Mouse (Mus musculus) limb, embryonic 14.5 days (tissue): ENCODE results near the gene Wdr31. TPM values are rescaled to one million over a fixed set of nuclear protein-coding genes. Genes with fewer than 3 reads are reported as not detected.

Experiments used
- ATAC-seq: fragments of 200-750 bp; cut with Nextera tagmentation; 2 replicates; pipeline ENCODE4 v1.8.0; 2017; ENCODE audit warnings: low read depth, moderate number of reproducible peaks, moderate TSS enrichment; ENCODE audit not compliant: low FRiP score
- DNase-seq: peaks from one replicate; pipeline ENCODE4 v3.0.0-alpha.2; 2015; ENCODE audit warnings: low spot score
- H3K27ac ChIP-seq: fragments of 300-500 bp; sonication (generic); replicated peaks from 2 replicates; pipeline ENCODE4 v1.5.1; 2014; ENCODE audit warnings: low read depth, mild to moderate bottlenecking, low read length, moderate library complexity, mixed read lengths
- H3K27me3 ChIP-seq: fragments of 300-500 bp; sonication (generic); 2 replicates; pipeline ENCODE4 v1.6.1; 2014; ENCODE audit warnings: low read length, mixed read lengths; ENCODE audit not compliant: control insufficient read depth, insufficient read depth
- H3K36me3 ChIP-seq: fragments of 300-500 bp; sonication (generic); 2 replicates; pipeline ENCODE4 v1.6.1; 2014; ENCODE audit warnings: mild to moderate bottlenecking, low read length, moderate library complexity, mixed read lengths; ENCODE audit not compliant: control insufficient read depth, insufficient read depth
- H3K4me1 ChIP-seq: fragments of 300-500 bp; sonication (generic); 2 replicates; pipeline ENCODE4 v1.6.1; 2014; ENCODE audit warnings: antibody characterized with exemption, low read length, mixed read lengths; ENCODE audit not compliant: control insufficient read depth, insufficient read depth
- H3K4me2 ChIP-seq: fragments of 300-500 bp; sonication (generic); replicated peaks from 2 replicates; pipeline ENCODE4 v1.6.1; 2014; ENCODE audit warnings: low read depth, mild to moderate bottlenecking, low read length, moderate library complexity; ENCODE audit not compliant: severe bottlenecking
- H3K4me3 ChIP-seq: fragments of 300-500 bp; sonication (generic); replicated peaks from 2 replicates; pipeline ENCODE4 v1.5.1; 2014; ENCODE audit warnings: low read length
- H3K9ac ChIP-seq: fragments of 300-500 bp; sonication (generic); 2 replicates; pipeline ENCODE4 v1.6.1; 2014; ENCODE audit warnings: mild to moderate bottlenecking, low read depth, low read length, moderate library complexity; ENCODE audit not compliant: severe bottlenecking
- H3K9me3 ChIP-seq: fragments of 300-500 bp; sonication (generic); 2 replicates; pipeline ENCODE4 v1.6.1; 2016; ENCODE audit warnings: low read length; ENCODE audit not compliant: control insufficient read depth
- POLR2A ChIP-seq: fragments of 200-500 bp; IDR thresholded peaks from 2 replicates; pipeline ENCODE4 v1.8.0; 2012; ENCODE audit warnings: inconsistent platforms, mild to moderate bottlenecking, moderate library complexity, borderline replicate concordance; ENCODE audit not compliant: insufficient read depth, insufficient read length; ENCODE audit errors: extremely low read depth
- WGBS: fragments of 180-500 bp; shearing (Covaris S2); extraction: QIAGEN DNeasy Blood & Tissue Kit; methylation state at CpG from one replicate; pipeline ENCODE4 v1.1.7; 2014; 5-methylcytosine and 5-hydroxymethylcytosine counted together
- polyA plus RNA-seq, 2 experiments: library from polyadenylated mRNA; depleted of rRNA in 1 of 2; stranded (reverse) in 1 of 2; unstranded in 1 of 2; fragments of >200 nt; fragmentation: Nextera tagmentation in 1 of 2; extraction: Ambion mirVana in 1 of 2; gene quantifications; 2 replicates each; pipeline versions ENCODE4 v1.2.1 to v1.2.3; 2012 to 2014

Wdr31 gene
- polyA plus RNA-seq, 2 experiments: 4.1 to 4.6 TPM

- H3K27me3 ChIP-seq: no peaks in the 10 kb centered on the region
These were observed 32.8 kb downstream of the Wdr31 start for GRCm38 (mm10) chr4:62437871-62438270.

GRCm38 (mm10) chr4:62437256-62437778 is 33.4 kb downstream of the Wdr31 start:
- 89% methylated on average over 3 of the region's 3 CpGs for WGBS
- no peaks in the 10 kb centered on the region for H3K9me3 ChIP-seq
- H3K9ac ChIP-seq: no peak overlapping the region
- no peaks in the 10 kb centered on the region for H3K36me3 ChIP-seq
- no peak overlapping the region for H3K4me2 ChIP-seq
- H3K4me1 ChIP-seq: no peaks in the 10 kb centered on the region
- TF ChIP-seq POLR2A: no peak
- H3K27ac ChIP-seq: no peak overlapping the region
- no peaks in the 10 kb centered on the region for H3K27me3 ChIP-seq
- no peak for ATAC-seq
- H3K4me3 ChIP-seq: no peak overlapping the region
- no peak for DNase-seq

More at GRCm38 (mm10) chr4:62437871-62438270, 32.8 kb downstream of the Wdr31 start:
- Histone ChIP-seq H3K4me1 (no peaks in the 10 kb centered on the region), H3K9me3 (no peaks in the 10 kb centered on the region), H3K9ac (no peak overlapping the region), H3K27ac (no peak overlapping the region), H3K4me2 (no peak overlapping the region), H3K4me3 (no peak overlapping the region), H3K36me3 (no peaks in the 10 kb centered on the region)
- no peak for ATAC-seq
- TF ChIP-seq POLR2A: no peak
- WGBS: 78% methylated on average over 7 of the region's 7 CpGs
- no peak for DNase-seq

- no peak for TF ChIP-seq POLR2A
- Histone ChIP-seq H3K36me3 (no peaks in the 10 kb centered on the region), H3K9me3 (no peaks in the 10 kb centered on the region), H3K4me1 (no peaks in the 10 kb centered on the region), H3K4me3 (no peak within 1 kb of the TSS), H3K27me3 (no peaks in the 10 kb centered on the region), H3K4me2 (no peak within 1 kb of the TSS), H3K9ac (no peak within 1 kb of the TSS), H3K27ac (no peak within 1 kb of the TSS)
- WGBS: 74% methylated on average over 6 of the region's 6 CpGs
- no peak for DNase-seq
- no peak for ATAC-seq
These were observed 35.6 kb downstream of the Wdr31 start, which contains the start of gene Rnf183 for GRCm38 (mm10) chr4:62435081-62435480. Gene Rnf183 (minus strand): TSS chr4:62435252.

GRCm38 (mm10) chr4:62433939-62434870 is 36.5 kb downstream of the Wdr31 start:
- TF ChIP-seq POLR2A: no peak
- Histone ChIP-seq H3K9me3 (no peaks in the 10 kb centered on the region), H3K9ac (no peak overlapping the region), H3K27me3 (no peaks in the 10 kb centered on the region), H3K36me3 (no peaks in the 10 kb centered on the region), H3K4me2 (no peak overlapping the region), H3K4me3 (no peak overlapping the region), H3K27ac (no peak overlapping the region), H3K4me1 (no peaks in the 10 kb centered on the region)
- ATAC-seq (no peak), DNase-seq (no peak)
- WGBS: 72% methylated on average over 7 of the region's 7 CpGs

GRCm38 (mm10) chr4:62431522-62431921 is 39.2 kb downstream of the Wdr31 start:
- no peak overlapping the region for H3K27ac ChIP-seq
- no peaks in the 10 kb centered on the region for H3K4me1 ChIP-seq
- H3K9me3 ChIP-seq: no peaks in the 10 kb centered on the region
- 86% methylated on average over 4 of the region's 4 CpGs for WGBS
- no peak for TF ChIP-seq POLR2A
- DNase-seq (no peak), ATAC-seq (no peak)
- H3K4me2 ChIP-seq: no peak overlapping the region
- no peaks in the 10 kb centered on the region for H3K27me3 ChIP-seq
- H3K4me3 ChIP-seq: no peak overlapping the region
- H3K9ac ChIP-seq: no peak overlapping the region
- H3K36me3 ChIP-seq: no peaks in the 10 kb centered on the region
